Mouse (Mus musculus) retina, adult 2 months (tissue): ENCODE results near the gene Olfr1100.

Experiments
- DNase-seq: peaks from one replicate; pipeline ENCODE4 v3.0.0-alpha.2; 2012; ENCODE audit warnings: low read depth, low spot score

Olfr1100 gene

GRCm38 (mm10) chr2:86979854-86980253 is at the start of gene Olfr1100:
Olfr1100 (minus strand) TSS chr2:86979954.
- DNase-seq: no peak

DNA sequence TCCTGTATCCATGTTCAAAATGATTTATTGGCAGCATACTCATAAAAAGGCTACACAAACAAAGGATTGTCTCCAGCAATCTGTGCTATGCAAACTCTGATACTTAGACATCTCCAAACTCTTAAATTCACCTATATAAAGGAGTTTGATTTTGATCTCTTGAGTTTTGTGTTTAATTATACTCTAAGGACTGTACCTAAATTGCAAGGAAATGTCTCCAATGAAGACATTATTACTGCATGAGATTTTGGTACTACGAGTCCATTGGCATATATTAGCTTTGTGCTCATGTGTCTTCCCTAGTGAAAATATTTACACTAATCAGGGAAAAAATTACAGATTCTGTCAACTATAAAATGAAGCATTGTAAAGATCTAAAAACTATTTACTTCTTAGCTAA is 47.2 kb upstream of the Olfr1100 start, which contains the start of gene Olfr1104:
TSS of gene Olfr1104 (minus strand) at position 101 of the 400 bp plus-strand sequence.
- no peak for DNase-seq

DNA sequence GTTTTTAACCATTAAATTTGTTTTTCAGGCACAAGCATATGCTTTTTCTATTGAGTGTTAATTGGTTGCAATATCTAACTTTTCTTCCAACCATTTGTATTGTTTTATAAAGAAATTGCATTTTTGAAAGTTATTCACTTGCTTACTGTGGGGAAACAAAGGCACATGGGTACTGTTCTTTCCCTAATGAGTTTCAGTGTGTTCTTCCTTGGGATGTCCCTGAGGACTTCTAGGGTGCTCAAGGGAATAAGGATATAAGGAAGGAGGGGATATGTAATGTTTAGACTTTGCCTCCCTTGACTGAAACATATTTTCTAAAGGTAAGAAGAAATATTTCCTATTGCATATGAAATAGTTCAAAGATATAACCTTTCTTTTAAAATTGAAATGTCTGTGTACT is 18.3 kb upstream of the Olfr1100 start, which contains the start of gene Olfr1102:
TSS of gene Olfr1102 (plus strand) at position 301 of the 400 bp plus-strand sequence.
- DNase-seq: no peak

DNA sequence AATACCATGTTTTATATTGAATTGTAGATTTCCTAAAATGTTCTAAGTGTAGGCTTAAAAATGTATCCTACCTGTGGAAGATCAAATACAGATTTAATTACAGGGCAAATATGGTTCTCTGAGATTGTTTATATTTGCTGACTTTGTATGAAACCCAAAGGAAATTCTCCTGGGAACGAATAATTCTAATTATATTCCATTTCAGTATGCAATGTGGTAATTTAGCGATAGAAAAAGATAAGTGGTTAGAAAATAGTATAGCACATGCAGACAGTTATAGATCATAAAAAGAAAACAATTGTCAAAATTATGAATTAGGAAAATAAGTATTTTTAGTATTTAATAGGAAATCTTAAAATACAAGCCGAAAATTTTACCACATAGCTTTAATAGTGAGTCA is 11.4 kb upstream of the Olfr1100 start, which contains the start of gene Olfr1101:
TSS of gene Olfr1101 (minus strand) at position 101 of the 400 bp plus-strand sequence.
- DNase-seq: no peak

GRCm38 (mm10) chr2:86960593-86960992 is 19.2 kb downstream of the Olfr1100 start, which contains the start of gene Olfr1099:
Olfr1099 (minus strand) TSS chr2:86960693.
- no peak for DNase-seq

DNA sequence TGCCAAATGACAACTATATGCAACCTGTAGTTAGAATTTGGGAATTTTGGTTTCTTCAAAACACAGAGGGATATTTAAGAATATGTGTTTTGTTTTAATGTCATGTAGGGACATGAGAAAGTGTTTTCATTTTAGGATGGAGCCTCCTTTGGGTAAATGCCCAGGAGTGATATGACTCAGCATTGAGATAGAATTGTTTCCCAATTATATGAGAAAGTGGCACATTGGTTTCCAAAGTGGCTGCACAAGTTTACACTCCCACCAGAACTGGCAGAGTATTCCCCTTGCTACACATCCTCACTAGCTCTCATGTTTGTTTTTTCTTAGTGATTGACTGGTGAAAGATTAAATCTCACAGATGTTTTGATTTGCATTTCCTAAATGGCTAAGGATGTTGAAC is 53.2 kb downstream of the Olfr1100 start:
- no peak for DNase-seq
